Mouse (Mus musculus): ENCODE measurements at regions not wholly inside any gene's neighbourhood (a gene's known extent, or its start where the extent isn't known, plus 50 kb on each side); places are given as distances from the start of the nearest gene placed in this dataset.
"Not testable (repeated sequence)": the region's sequence is repeated elsewhere in the genome, so short reads cannot be mapped to it uniquely, and the experiment has no call there.

DNA sequence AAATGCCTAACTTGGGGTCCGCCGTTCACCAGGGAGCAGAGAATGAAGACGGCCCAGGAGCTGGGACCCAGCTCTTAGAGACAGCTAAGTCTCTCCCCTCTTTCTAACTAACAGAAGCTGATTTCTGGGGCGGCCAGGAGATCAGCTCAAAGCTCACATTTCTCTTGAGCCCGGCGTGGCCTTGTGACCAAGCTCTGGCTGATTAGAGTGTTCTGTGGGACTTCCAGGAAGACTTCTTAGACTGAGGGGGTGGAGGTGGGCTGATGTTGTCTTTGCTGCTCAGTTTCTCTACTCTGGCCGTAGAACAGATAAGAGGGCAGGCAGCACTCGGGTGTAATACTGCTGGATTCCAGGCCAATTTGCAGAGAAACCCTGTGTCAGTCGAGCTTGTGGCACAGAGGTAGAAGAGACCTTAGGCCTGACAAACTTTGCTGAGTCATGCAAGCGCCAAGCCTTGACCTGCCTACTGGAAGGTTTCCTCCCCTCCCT, 96.5 kb upstream of the Map3k1 start:
- peak overlapping the region; percentile 50 for H3K4me3 ChIP-seq (ENCODE audit: control insufficient read depth, low read depth, low read length)
- TF ChIP-seq CTCF (IDR thresholded peaks at IDR 0.05; ENCODE audit: control insufficient read depth, insufficient read depth, insufficient replicate concordance, low read depth, low read length) (no peak), POLR2A (IDR thresholded peaks at IDR 0.05; ENCODE audit: control insufficient read depth, low read depth, low read length) (no peak)
- no peaks in the 10 kb centered on the region for H3K27me3 ChIP-seq (ENCODE audit: control insufficient read depth, insufficient read depth, low read length)
- H3K4me1 ChIP-seq (ENCODE audit: control insufficient read depth, insufficient read depth, low read length): peaks cover 9% of the 10 kb centered on the region
- H3K27ac ChIP-seq (ENCODE audit: control insufficient read depth, insufficient read depth, low read depth, low read length): peak overlapping the region; percentile 73
- no peaks in the 10 kb centered on the region for H3K36me3 ChIP-seq (ENCODE audit: control insufficient read depth, insufficient read depth, low read length)

DNA sequence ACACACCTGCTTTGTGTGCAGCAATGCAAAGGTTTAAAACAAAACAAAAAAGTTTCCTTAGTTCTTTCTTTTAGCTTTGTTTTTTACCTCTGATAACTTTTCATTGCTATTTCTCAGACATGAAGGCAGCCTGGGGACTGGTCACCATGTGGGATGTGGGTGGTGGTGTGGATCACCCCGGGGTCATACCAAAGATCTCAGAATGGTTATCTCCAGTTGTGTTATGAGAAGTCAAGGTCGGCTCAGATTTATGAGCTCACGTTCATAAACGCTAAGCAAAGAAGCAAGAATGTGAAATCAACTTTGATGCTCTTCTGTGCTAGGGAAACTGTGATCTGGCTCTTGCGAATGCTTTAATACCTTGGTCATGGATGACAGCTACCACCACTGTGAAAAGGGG, 102.3 kb upstream of the Map3k1 start:
- TF ChIP-seq POLR2A (IDR thresholded peaks at IDR 0.05; ENCODE audit: control insufficient read depth, low read depth, low read length) (no peak), CTCF (IDR thresholded peaks at IDR 0.05; ENCODE audit: control insufficient read depth, insufficient read depth, insufficient replicate concordance, low read depth, low read length) (no peak)
- Histone ChIP-seq H3K36me3 (ENCODE audit: control insufficient read depth, insufficient read depth, low read length) (no peaks in the 10 kb centered on the region), H3K27me3 (ENCODE audit: control insufficient read depth, insufficient read depth, low read length) (no peaks in the 10 kb centered on the region), H3K27ac (ENCODE audit: control insufficient read depth, insufficient read depth, low read depth, low read length) (no peak overlapping the region), H3K4me3 (ENCODE audit: control insufficient read depth, low read depth, low read length) (no peak overlapping the region), H3K4me1 (ENCODE audit: control insufficient read depth, insufficient read depth, low read length) (no peaks in the 10 kb centered on the region; the same call in 1 of the 2 replicates)

DNA sequence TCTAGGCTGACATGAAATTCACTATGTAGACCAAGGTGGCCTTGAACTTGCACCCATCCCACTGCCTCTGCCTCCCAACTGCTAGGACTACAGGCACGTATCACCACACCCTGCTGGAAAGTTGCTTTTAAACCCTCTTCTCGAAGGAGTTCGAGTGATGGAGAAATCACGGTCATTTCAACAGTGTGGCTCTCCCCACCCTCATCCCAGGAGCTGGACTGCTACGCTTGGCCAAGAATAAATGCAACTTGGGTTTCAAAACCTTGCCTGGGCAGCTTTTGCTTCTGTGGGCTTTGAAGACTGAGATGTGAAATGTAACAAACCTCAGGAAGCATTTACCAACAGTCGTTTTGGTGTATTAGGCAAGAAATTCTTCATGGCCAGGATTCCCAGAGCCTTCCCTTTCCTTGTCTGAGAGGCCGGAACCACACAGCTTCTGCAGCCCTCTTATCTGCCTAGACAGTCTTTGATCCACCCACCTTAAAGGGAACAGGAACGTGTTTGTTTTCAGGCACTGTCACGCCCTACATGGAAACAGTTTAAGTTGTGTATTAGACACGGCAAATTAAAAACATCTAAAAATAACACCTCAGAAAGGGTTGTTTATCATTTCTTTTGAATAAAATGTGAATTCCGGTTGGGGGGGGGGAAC, 103.0 kb upstream of the Map3k1 start:
- H3K36me3 ChIP-seq (ENCODE audit: control insufficient read depth, insufficient read depth, low read length): no peaks in the 10 kb centered on the region
- H3K4me3 ChIP-seq (ENCODE audit: control insufficient read depth, low read depth, low read length): no peak overlapping the region
- TF ChIP-seq POLR2A (IDR thresholded peaks at IDR 0.05; ENCODE audit: control insufficient read depth, low read depth, low read length) (no peak), CTCF (IDR thresholded peaks at IDR 0.05; ENCODE audit: control insufficient read depth, insufficient read depth, insufficient replicate concordance, low read depth, low read length) (no peak)
- no peak overlapping the region for H3K27ac ChIP-seq (ENCODE audit: control insufficient read depth, insufficient read depth, low read depth, low read length)
- H3K27me3 ChIP-seq (ENCODE audit: control insufficient read depth, insufficient read depth, low read length): no peaks in the 10 kb centered on the region
- H3K4me1 ChIP-seq (ENCODE audit: control insufficient read depth, insufficient read depth, low read length): no peaks in the 10 kb centered on the region; the same call in 1 of the 2 replicates

DNA sequence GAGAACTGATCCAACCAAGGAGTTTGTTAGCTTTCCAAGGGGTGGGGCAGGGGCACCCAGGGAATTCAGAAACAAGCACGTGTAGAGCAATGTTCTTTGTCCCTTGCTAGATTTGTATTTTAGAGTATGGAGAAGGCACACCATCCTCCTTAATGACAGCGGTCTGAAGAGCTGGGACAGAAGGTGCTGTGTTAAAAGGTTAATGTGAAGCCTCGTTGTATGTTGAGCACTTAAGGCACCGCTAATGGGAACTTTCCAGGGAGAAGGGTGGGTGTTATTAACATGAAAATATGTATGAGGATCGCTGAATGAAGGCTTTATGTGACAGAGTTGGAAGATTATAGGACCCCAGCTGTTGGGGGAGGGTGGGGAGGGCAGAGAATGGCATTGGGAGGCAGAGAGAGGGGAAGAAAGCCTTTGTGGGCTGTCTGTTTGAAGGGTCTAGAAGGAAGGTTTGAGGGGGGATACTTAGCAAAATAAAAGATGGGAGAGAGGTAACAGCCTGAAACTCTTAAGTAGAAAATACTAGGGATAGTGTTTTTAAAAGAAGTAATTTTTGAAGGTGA, 105.6 kb upstream of the Map3k1 start:
- Histone ChIP-seq H3K27ac (ENCODE audit: control insufficient read depth, insufficient read depth, low read depth, low read length) (no peak overlapping the region), H3K36me3 (ENCODE audit: control insufficient read depth, insufficient read depth, low read length) (no peaks in the 10 kb centered on the region), H3K4me3 (ENCODE audit: control insufficient read depth, low read depth, low read length) (no peak overlapping the region), H3K4me1 (ENCODE audit: control insufficient read depth, insufficient read depth, low read length) (no peaks in the 10 kb centered on the region; the same call in 1 of the 2 replicates), H3K27me3 (ENCODE audit: control insufficient read depth, insufficient read depth, low read length) (no peaks in the 10 kb centered on the region)
- no peak for TF ChIP-seq POLR2A (IDR thresholded peaks at IDR 0.05; ENCODE audit: control insufficient read depth, low read depth, low read length)
- TF ChIP-seq CTCF (IDR thresholded peaks at IDR 0.05; ENCODE audit: control insufficient read depth, insufficient read depth, insufficient replicate concordance, low read depth, low read length): no peak

DNA sequence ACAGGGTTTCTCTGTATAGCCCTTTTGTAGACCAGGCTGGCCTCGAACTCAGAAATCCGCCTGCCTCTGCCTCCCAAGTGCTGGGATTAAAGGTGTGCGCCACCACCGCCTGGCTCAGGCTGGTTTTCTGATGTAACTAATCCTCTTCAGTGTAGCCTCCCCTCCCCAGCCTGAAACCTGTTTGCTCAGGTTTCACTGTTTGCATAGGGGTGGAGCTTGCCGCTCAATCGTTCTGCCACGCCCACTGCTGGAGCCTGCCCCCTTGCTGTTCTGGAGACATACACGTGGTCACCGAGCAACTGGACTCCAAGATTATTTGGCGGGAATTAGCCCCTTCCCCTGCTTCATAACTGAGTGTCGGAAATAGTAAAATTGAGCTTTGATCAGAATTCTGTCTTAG, 110.6 kb upstream of the Map3k1 start:
- H3K4me3 ChIP-seq (ENCODE audit: control insufficient read depth, low read depth, low read length); H3K36me3 ChIP-seq (ENCODE audit: control insufficient read depth, insufficient read depth, low read length); H3K27me3 ChIP-seq (ENCODE audit: control insufficient read depth, insufficient read depth, low read length); H3K4me1 ChIP-seq (ENCODE audit: control insufficient read depth, insufficient read depth, low read length); H3K27ac ChIP-seq (ENCODE audit: control insufficient read depth, insufficient read depth, low read depth, low read length): not testable (repeated sequence)

DNA sequence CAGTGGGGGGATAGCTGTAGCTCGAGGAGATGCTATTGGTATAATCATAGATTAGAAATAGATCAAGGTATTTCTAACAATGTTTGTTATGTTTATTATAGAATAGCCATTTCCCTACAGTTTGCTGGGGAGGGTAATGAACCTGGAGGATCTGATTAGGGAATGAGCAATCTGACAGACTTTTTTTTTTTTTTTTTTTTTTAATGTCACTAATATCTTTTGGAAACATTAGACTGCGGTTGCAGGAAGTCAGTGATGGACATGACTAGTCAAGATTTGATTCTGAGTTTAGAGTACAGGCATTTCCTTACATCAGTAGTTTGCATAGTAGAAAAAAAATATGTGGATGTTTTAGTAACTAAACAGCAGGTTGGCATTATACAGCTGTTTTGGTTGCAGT, 111.7 kb upstream of the Map3k1 start:
- TF ChIP-seq CTCF (IDR thresholded peaks at IDR 0.05; ENCODE audit: control insufficient read depth, insufficient read depth, insufficient replicate concordance, low read depth, low read length): no peak
- no peak for TF ChIP-seq POLR2A (IDR thresholded peaks at IDR 0.05; ENCODE audit: control insufficient read depth, low read depth, low read length)
- no peak overlapping the region for H3K4me3 ChIP-seq (ENCODE audit: control insufficient read depth, low read depth, low read length)
- no peaks in the 10 kb centered on the region; the same call in 1 of the 2 replicates for H3K4me1 ChIP-seq (ENCODE audit: control insufficient read depth, insufficient read depth, low read length)
- no peaks in the 10 kb centered on the region for H3K36me3 ChIP-seq (ENCODE audit: control insufficient read depth, insufficient read depth, low read length)
- H3K27ac ChIP-seq (ENCODE audit: control insufficient read depth, insufficient read depth, low read depth, low read length): no peak overlapping the region
- no peaks in the 10 kb centered on the region for H3K27me3 ChIP-seq (ENCODE audit: control insufficient read depth, insufficient read depth, low read length)

DNA sequence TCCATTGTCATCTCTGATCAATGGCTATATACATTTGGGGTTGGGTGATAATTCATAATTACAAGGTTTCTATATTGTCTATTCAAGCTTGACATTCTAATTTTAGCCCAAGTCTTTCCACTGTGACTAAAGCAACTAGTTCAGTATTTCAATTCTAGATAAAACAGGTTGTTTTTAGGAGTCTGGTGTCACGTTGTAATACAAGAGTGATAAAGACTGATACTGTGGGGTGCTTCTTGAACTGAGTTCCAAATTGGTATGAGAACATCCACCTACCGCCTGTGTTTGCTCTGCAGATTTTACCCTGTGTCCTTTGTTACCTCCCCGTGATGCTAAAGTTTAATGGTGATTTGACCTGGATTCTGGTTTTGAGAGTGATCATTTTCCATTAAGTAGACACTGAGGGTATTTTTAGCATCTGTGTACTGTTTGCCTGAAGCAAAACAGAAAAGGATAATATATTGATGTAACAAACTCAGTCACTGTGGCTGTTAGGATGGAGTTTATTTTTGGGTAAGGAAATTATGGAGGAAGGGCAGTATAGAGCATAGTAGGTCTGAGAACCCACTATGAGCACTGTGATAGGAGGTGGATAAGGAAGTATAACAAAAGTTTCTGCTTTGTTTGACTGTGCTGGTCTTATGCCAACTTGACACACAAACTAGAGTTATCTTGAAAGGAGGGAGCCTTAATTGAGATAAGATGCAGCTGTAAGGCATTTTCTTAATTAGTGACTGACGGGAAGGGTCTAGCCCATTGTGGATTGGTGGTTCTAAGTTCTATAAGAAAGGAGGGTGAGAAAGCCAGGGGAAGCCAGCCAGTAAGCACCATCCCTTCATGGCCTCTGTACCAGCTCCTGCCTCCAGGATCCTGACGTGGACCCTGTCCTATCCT, 112.6 kb upstream of the Map3k1 start:
- TF ChIP-seq CTCF (IDR thresholded peaks at IDR 0.05; ENCODE audit: control insufficient read depth, insufficient read depth, insufficient replicate concordance, low read depth, low read length) (no peak), POLR2A (IDR thresholded peaks at IDR 0.05; ENCODE audit: control insufficient read depth, low read depth, low read length) (no peak)
- no peaks in the 10 kb centered on the region for H3K36me3 ChIP-seq (ENCODE audit: control insufficient read depth, insufficient read depth, low read length)

More for the DNA sequence above, 112.6 kb upstream of the Map3k1 start:
- Histone ChIP-seq H3K27ac (ENCODE audit: control insufficient read depth, insufficient read depth, low read depth, low read length) (no peak overlapping the region), H3K27me3 (ENCODE audit: control insufficient read depth, insufficient read depth, low read length) (no peaks in the 10 kb centered on the region), H3K4me1 (ENCODE audit: control insufficient read depth, insufficient read depth, low read length) (no peaks in the 10 kb centered on the region), H3K4me3 (ENCODE audit: control insufficient read depth, low read depth, low read length) (no peak overlapping the region)
